Comparison of ENCODE assay signal across 8 mouse cellular contexts in the genomic region with DNA sequence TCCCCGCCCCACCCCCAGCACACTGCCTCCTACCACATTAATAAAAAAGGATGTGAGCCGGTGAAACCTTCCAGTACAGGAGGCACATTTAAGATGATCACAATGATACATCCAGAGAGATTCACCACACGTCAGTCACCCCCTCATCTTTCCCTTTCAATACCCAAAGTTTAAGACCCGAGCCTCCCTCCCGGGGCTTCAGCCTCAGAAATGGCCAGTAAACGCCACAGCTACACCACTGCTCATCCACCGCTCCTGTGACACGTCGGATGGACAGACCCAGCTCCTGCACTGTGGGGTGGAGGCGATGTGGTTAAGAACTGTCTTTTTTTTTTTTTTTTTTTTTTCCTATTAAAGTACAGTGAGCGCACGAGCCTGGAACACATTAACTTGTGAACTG. TPM values are rescaled to one million over a fixed set of nuclear protein-coding genes. Genes with fewer than 3 reads are reported as not detected.
DNase-seq lines count a peak whose midpoint lies in the region; ATAC-seq lines count a peak whose summit lies in the region.

No protein-coding gene starts in this region.

- peak overlapping the region; percentile 76 for H3K4me2 ChIP-seq in kidney, embryonic 14.5 days (replicated peaks; ENCODE audit: low read depth, low read length)
- peak overlapping the region; percentile 88 for H3K4me2 ChIP-seq in hindbrain, embryonic 11.5 days (replicated peaks; ENCODE audit: low read depth, low read length)

- peaks cover 10% of the 10 kb centered on the region; the same call in 1 of the 2 replicates for H3K4me1 ChIP-seq in kidney, embryonic 14.5 days (ENCODE audit: control insufficient read depth, insufficient read depth, low read length)
- H3K4me1 ChIP-seq in hindbrain, embryonic 11.5 days (replicated peaks; ENCODE audit: control insufficient read depth, insufficient read depth, low read length) = no peaks in the 10 kb centered on the region; the same call in 1 of the 2 replicates
- H3K4me1 ChIP-seq in megakaryocyte, embryonic 14.5 days = peaks cover 24% of the 10 kb centered on the region

- DNase-seq in kidney, adult 11 months = no peak
- peak; percentile 27 for DNase-seq in adipocyte (ENCODE audit: low spot score)
- DNase-seq in hindbrain, embryonic 11.5 days (ENCODE audit: low spot score) = peak; percentile 55
- DNase-seq in thymus, postnatal 14 days = peak; percentile 25
- no peak for DNase-seq in layer of hippocampus, adult 8-10 months (ENCODE audit: low spot score in 2 of 2)
- no peak for DNase-seq in cerebellum, adult 11-12 months

- peak overlapping the region; percentile 77; the same call in 1 of the 2 replicates for H3K9ac ChIP-seq in kidney, embryonic 14.5 days (ENCODE audit: low read depth, low read length)
- H3K9ac ChIP-seq in hindbrain, embryonic 11.5 days (ENCODE audit: low read depth, low read length) = peak overlapping the region; percentile 74

- no peaks in the 10 kb centered on the region for H3K27me3 ChIP-seq in kidney, embryonic 14.5 days (ENCODE audit: control insufficient read depth, insufficient read depth, low read length)
- H3K27me3 ChIP-seq in hindbrain, embryonic 11.5 days (ENCODE audit: control insufficient read depth, insufficient read depth, low read length) = no peaks in the 10 kb centered on the region
- H3K27me3 ChIP-seq in megakaryocyte, embryonic 14.5 days (replicated peaks) = peaks cover 57% of the 10 kb centered on the region

- peak overlapping the region; percentile 88; the same call in 1 of the 2 replicates for H3K27ac ChIP-seq in kidney, embryonic 14.5 days (ENCODE audit: low read depth, low read length)
- H3K27ac ChIP-seq in hindbrain, embryonic 11.5 days (ENCODE audit: low read depth, low read length) = 0 out of 2 replicates have a peak overlapping the region, but pooled peaks have one; percentile 67

- peak; percentile 20; the same call in 1 of the 2 replicates for ATAC-seq in kidney, embryonic 14.5 days (ENCODE audit: low FRiP score, low TSS enrichment)
- peak; percentile 45; the same call in 1 of the 2 replicates for ATAC-seq in hindbrain, embryonic 11.5 days (ENCODE audit: low FRiP score)

- WGBS in kidney, embryonic 14.5 days = 4% methylated on average over 12 of the region's 12 CpGs
- WGBS in hindbrain, embryonic 11.5 days = 9% methylated on average over 12 of the region's 12 CpGs

- no peaks in the 10 kb centered on the region for H3K9me3 ChIP-seq in kidney, embryonic 14.5 days (ENCODE audit: control insufficient read depth, low read length)
- H3K9me3 ChIP-seq in hindbrain, embryonic 11.5 days (ENCODE audit: control insufficient read depth, low read length) = no peaks in the 10 kb centered on the region
- H3K9me3 ChIP-seq in megakaryocyte, embryonic 14.5 days = no peaks in the 10 kb centered on the region

- no peaks in the 10 kb centered on the region for H3K36me3 ChIP-seq in kidney, embryonic 14.5 days (ENCODE audit: control insufficient read depth, insufficient read depth, low read length)
- H3K36me3 ChIP-seq in hindbrain, embryonic 11.5 days (ENCODE audit: control insufficient read depth, insufficient read depth, low read length) = no peaks in the 10 kb centered on the region
- H3K36me3 ChIP-seq in megakaryocyte, embryonic 14.5 days (replicated peaks; ENCODE audit: low read length) = no peaks in the 10 kb centered on the region

- H3K4me3 ChIP-seq in kidney, embryonic 14.5 days (ENCODE audit: low read length) = peak overlapping the region; percentile 62
- H3K4me3 ChIP-seq in hindbrain, embryonic 11.5 days (ENCODE audit: low read depth, low read length) = peak overlapping the region; percentile 72
- peak overlapping the region; percentile 93 for H3K4me3 ChIP-seq in megakaryocyte, embryonic 14.5 days (replicated peaks)

RNA-seq across cellular contexts. Expression of gene Arhgap31, which starts 1.0 kb away (rescaled TPM):
- polyA plus RNA-seq in kidney, embryonic 14.5 days (2014; fragmentation: Nextera tagmentation; extraction: Ambion mirVana) = 7.3 and 10.0 TPM in 2 replicates
- polyA plus RNA-seq in hindbrain, embryonic 11.5 days (2014; fragmentation: Nextera tagmentation; extraction: Ambion mirVana) = 7.3 and 9.0 TPM in 2 replicates
- 0.58 TPM in 1 of 2 replicates, not detected in the other for polyA plus RNA-seq in megakaryocyte, embryonic 14.5 days (2012; ENCODE audit: insufficient read depth, low replicate concordance)
- total RNA-seq in layer of hippocampus, adult 8-10 months (2022) = 10 to 100 TPM; 19.7 to 21.7 (median 20.6) TPM

RNA-seq across cellular contexts. Expression of gene B4galt4, which starts 30.0 kb away (rescaled TPM):
- 24.5 and 32.7 TPM in 2 replicates for polyA plus RNA-seq in kidney, embryonic 14.5 days (2014; fragmentation: Nextera tagmentation; extraction: Ambion mirVana)
- 26.4 and 31.1 TPM in 2 replicates for polyA plus RNA-seq in hindbrain, embryonic 11.5 days (2014; fragmentation: Nextera tagmentation; extraction: Ambion mirVana)
- polyA plus RNA-seq in megakaryocyte, embryonic 14.5 days (2012; ENCODE audit: insufficient read depth, low replicate concordance) = not detected in 2 replicates
- 10 to 100 TPM; 31.4 to 39.8 (median 34.5) TPM for total RNA-seq in layer of hippocampus, adult 8-10 months (2022)

Comparison
In these comparisons a context has a peak if more than half of its experiments do, and no peak if none do; other contexts are left out.
1. DNase-seq: peak in adipocyte (single experiment), hindbrain, embryonic 11.5 days (single experiment) and thymus, postnatal 14 days (single experiment); none in kidney, adult 11 months (single experiment), layer of hippocampus, adult 8-10 months (0 of 2) and cerebellum, adult 11-12 months (single experiment).
2. RNA of gene B4galt4, which starts 30.0 kb away (polyA plus RNA-seq): 24.5 to 32.7 TPM in kidney, embryonic 14.5 days and 26.4 to 31.1 TPM in hindbrain, embryonic 11.5 days; not detected in megakaryocyte, embryonic 14.5 days; every median in the first group is over 10 times any median in the second.
3. Peak in every context shown above with its lines, with median percentiles within 50 percentile points of each other: H3K4me3 ChIP-seq.